Mouse (Mus musculus) testis, adult 2 months (tissue): ENCODE results near the gene Nav2.

ENCODE experiments used
- CTCF ChIP-seq: fragments of 200-500 bp; IDR thresholded peaks from 2 replicates; pipeline ENCODE4 v1.5.1; 2012; ENCODE audit warnings: low read depth, mild to moderate bottlenecking, inconsistent platforms, low read length, moderate library complexity; ENCODE audit not compliant: control insufficient read depth, insufficient read depth, insufficient replicate concordance
- POLR2A ChIP-seq: fragments of 200-500 bp; IDR thresholded peaks from 2 replicates; pipeline ENCODE4 v1.6.1; 2012; ENCODE audit warnings: low read depth, mild to moderate bottlenecking, inconsistent platforms, low read length, moderate library complexity; ENCODE audit not compliant: control insufficient read depth

GRCm38 (mm10) chr7:49172926-49173325 lies 264.4 kb downstream of the Nav2 start:
- TF ChIP-seq CTCF (no peak), POLR2A (no peak)
